Mouse (Mus musculus) E14TG2a.4 (cell line): ENCODE measurements around the gene Gm14137.

Experiments used
- CTCF ChIP-seq: conservative IDR thresholded peaks from 2 replicates; pipeline ENCODE4 v1.5.1; 2014; ENCODE audit warnings: low read length
- POU5F1 ChIP-seq: IDR thresholded peaks from 2 replicates; pipeline ENCODE4 v1.6.1; 2014; ENCODE audit warnings: low read length, borderline replicate concordance

- TF ChIP-seq CTCF (0 out of 2 replicates have a peak, but pooled peaks have one; percentile 11), POU5F1 (no peak)
These were observed 8.9 kb upstream of the Gm14137 start for GRCm38 (mm10) chr2:119165401-119165800.
